Mouse (Mus musculus): ENCODE data around the gene Wasl. TPM values are rescaled to one million over a fixed set of nuclear protein-coding genes. Genes with fewer than 3 reads are reported as not detected.

Wasl gene
- polyA plus RNA-seq, 1 experiment from 2014 or later = 42.9 TPM

- Histone ChIP-seq H3K9me3 (replicated peaks; ENCODE audit: control insufficient read depth, low read length) (no peaks in the 10 kb centered on the region), H3K4me1 (ENCODE audit: control insufficient read depth, insufficient read depth, low read length) (peaks cover 33% of the 10 kb centered on the region), H3K27me3 (ENCODE audit: control insufficient read depth, insufficient read depth, low read length) (no peaks in the 10 kb centered on the region), H3K9ac (ENCODE audit: low read length) (no peak overlapping the region), H3K27ac (ENCODE audit: low read length) (no peak overlapping the region), H3K4me3 (ENCODE audit: low read length) (no peak overlapping the region), H3K36me3 (ENCODE audit: control insufficient read depth, insufficient read depth) (peaks cover 17% of the 10 kb centered on the region), H3K4me2 (ENCODE audit: low read depth, low read length) (no peak overlapping the region)
- no peak for ATAC-seq (replicated peaks; ENCODE audit: extremely low read depth, insufficient read depth, low FRiP score)
- 78% methylated on average over 5 of the region's 5 CpGs for WGBS
These were observed 61.8 kb downstream of the Wasl start for GRCm38 (mm10) chr6:24602993-24603392.

GRCm38 (mm10) chr6:24602351-24602750 is 62.5 kb downstream of the Wasl start:
- peak overlapping the region; percentile 72 for H3K4me2 ChIP-seq (ENCODE audit: low read depth, low read length)
- H3K9ac ChIP-seq (ENCODE audit: low read length) = 0 out of 2 replicates have a peak overlapping the region, but pooled peaks have one; percentile 34
- H3K9me3 ChIP-seq (replicated peaks; ENCODE audit: control insufficient read depth, low read length) = no peaks in the 10 kb centered on the region
- 50% methylated on average over 3 of the region's 3 CpGs for WGBS
- H3K4me3 ChIP-seq (ENCODE audit: low read length) = peak overlapping the region; percentile 60
- no peaks in the 10 kb centered on the region for H3K27me3 ChIP-seq (ENCODE audit: control insufficient read depth, insufficient read depth, low read length)
- H3K36me3 ChIP-seq (ENCODE audit: control insufficient read depth, insufficient read depth) = peaks cover 17% of the 10 kb centered on the region
- peak overlapping the region; percentile 30 for H3K27ac ChIP-seq (ENCODE audit: low read length)
- ATAC-seq (replicated peaks; ENCODE audit: extremely low read depth, insufficient read depth, low FRiP score) = no peak
- H3K4me1 ChIP-seq (ENCODE audit: control insufficient read depth, insufficient read depth, low read length) = peaks cover 27% of the 10 kb centered on the region

- Histone ChIP-seq H3K36me3 (ENCODE audit: control insufficient read depth, insufficient read depth) (peaks cover 17% of the 10 kb centered on the region), H3K27ac (ENCODE audit: low read length) (peak overlapping the region; percentile 30), H3K9me3 (replicated peaks; ENCODE audit: control insufficient read depth, low read length) (no peaks in the 10 kb centered on the region), H3K27me3 (ENCODE audit: control insufficient read depth, insufficient read depth, low read length) (no peaks in the 10 kb centered on the region), H3K9ac (ENCODE audit: low read length) (peak overlapping the region; percentile 87), H3K4me1 (ENCODE audit: control insufficient read depth, insufficient read depth, low read length) (peaks cover 20% of the 10 kb centered on the region), H3K4me3 (ENCODE audit: low read length) (peak overlapping the region; percentile 60), H3K4me2 (ENCODE audit: low read depth, low read length) (peak overlapping the region; percentile 72)
- ATAC-seq (replicated peaks; ENCODE audit: extremely low read depth, insufficient read depth, low FRiP score) = no peak
- WGBS = 10% methylated on average over 1 of the region's 1 CpGs
These were observed 63.1 kb downstream of the Wasl start for GRCm38 (mm10) chr6:24601668-24602067.

GRCm38 (mm10) chr6:24600726-24601125 is 64.1 kb downstream of the Wasl start:
- ATAC-seq (replicated peaks; ENCODE audit: extremely low read depth, insufficient read depth, low FRiP score) = no peak
- Histone ChIP-seq H3K4me3 (ENCODE audit: low read length) (peak overlapping the region; percentile 60), H3K27me3 (ENCODE audit: control insufficient read depth, insufficient read depth, low read length) (no peaks in the 10 kb centered on the region), H3K36me3 (ENCODE audit: control insufficient read depth, insufficient read depth) (peaks cover 17% of the 10 kb centered on the region), H3K27ac (ENCODE audit: low read length) (peak overlapping the region; percentile 90), H3K9me3 (replicated peaks; ENCODE audit: control insufficient read depth, low read length) (no peaks in the 10 kb centered on the region), H3K4me2 (ENCODE audit: low read depth, low read length) (peak overlapping the region; percentile 72), H3K9ac (ENCODE audit: low read length) (peak overlapping the region; percentile 87), H3K4me1 (ENCODE audit: control insufficient read depth, insufficient read depth, low read length) (peaks cover 20% of the 10 kb centered on the region)
- 47% methylated on average over 4 of the region's 4 CpGs for WGBS

GRCm38 (mm10) chr6:24600134-24600533 is 64.7 kb downstream of the Wasl start:
- peak overlapping the region; percentile 60 for H3K4me3 ChIP-seq (ENCODE audit: low read length)
- no peak for ATAC-seq (replicated peaks; ENCODE audit: extremely low read depth, insufficient read depth, low FRiP score)
- H3K4me1 ChIP-seq (ENCODE audit: control insufficient read depth, insufficient read depth, low read length) = peaks cover 20% of the 10 kb centered on the region
- peak overlapping the region; percentile 87 for H3K9ac ChIP-seq (ENCODE audit: low read length)
- peak overlapping the region; percentile 90 for H3K27ac ChIP-seq (ENCODE audit: low read length)
- no peaks in the 10 kb centered on the region for H3K27me3 ChIP-seq (ENCODE audit: control insufficient read depth, insufficient read depth, low read length)
- peak overlapping the region; percentile 72 for H3K4me2 ChIP-seq (ENCODE audit: low read depth, low read length)
- WGBS = 33% methylated on average over 6 of the region's 6 CpGs
- H3K36me3 ChIP-seq (ENCODE audit: control insufficient read depth, insufficient read depth) = peaks cover 17% of the 10 kb centered on the region
- no peaks in the 10 kb centered on the region for H3K9me3 ChIP-seq (replicated peaks; ENCODE audit: control insufficient read depth, low read length)

- H3K4me1 ChIP-seq (ENCODE audit: control insufficient read depth, insufficient read depth, low read length) = peaks cover 20% of the 10 kb centered on the region
- peak overlapping the region; percentile 90 for H3K27ac ChIP-seq (ENCODE audit: low read length)
- H3K9me3 ChIP-seq (replicated peaks; ENCODE audit: control insufficient read depth, low read length) = no peaks in the 10 kb centered on the region
- peak overlapping the region; percentile 87 for H3K9ac ChIP-seq (ENCODE audit: low read length)
- H3K4me2 ChIP-seq (ENCODE audit: low read depth, low read length) = peak overlapping the region; percentile 72
- H3K27me3 ChIP-seq (ENCODE audit: control insufficient read depth, insufficient read depth, low read length) = no peaks in the 10 kb centered on the region
- ATAC-seq (replicated peaks; ENCODE audit: extremely low read depth, insufficient read depth, low FRiP score) = no peak
- H3K4me3 ChIP-seq (ENCODE audit: low read length) = peak overlapping the region; percentile 60
- peaks cover 17% of the 10 kb centered on the region for H3K36me3 ChIP-seq (ENCODE audit: control insufficient read depth, insufficient read depth)
- 44% methylated on average over 5 of the region's 5 CpGs for WGBS
These were observed 65.2 kb downstream of the Wasl start for GRCm38 (mm10) chr6:24599639-24600038.

DNA sequence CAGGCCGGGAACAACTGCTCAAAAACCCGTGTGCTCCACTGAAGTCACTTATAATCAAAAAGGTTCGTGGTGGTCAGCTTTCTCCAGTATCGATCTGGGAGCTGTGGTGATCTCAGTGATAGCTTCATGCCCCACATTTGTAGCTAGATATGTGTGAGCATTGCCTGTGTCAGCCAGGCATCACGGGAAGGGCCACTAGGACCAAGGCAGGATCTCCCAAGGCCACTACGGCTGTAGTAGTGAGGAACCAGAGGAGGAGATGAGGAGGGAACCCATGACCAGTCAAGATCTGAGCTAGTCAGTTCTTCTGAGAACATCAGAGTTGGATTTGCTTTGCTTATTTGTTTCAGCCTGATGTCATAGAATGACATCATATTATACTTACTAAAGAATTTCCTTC is 65.6 kb downstream of the Wasl start:
- Histone ChIP-seq H3K27me3 (ENCODE audit: control insufficient read depth, insufficient read depth, low read length) (no peaks in the 10 kb centered on the region), H3K9ac (ENCODE audit: low read length) (peak overlapping the region; percentile 87), H3K4me2 (ENCODE audit: low read depth, low read length) (peak overlapping the region; percentile 72), H3K4me3 (ENCODE audit: low read length) (peak overlapping the region; percentile 60), H3K9me3 (replicated peaks; ENCODE audit: control insufficient read depth, low read length) (no peaks in the 10 kb centered on the region), H3K36me3 (ENCODE audit: control insufficient read depth, insufficient read depth) (peaks cover 13% of the 10 kb centered on the region), H3K4me1 (ENCODE audit: control insufficient read depth, insufficient read depth, low read length) (peaks cover 20% of the 10 kb centered on the region), H3K27ac (ENCODE audit: low read length) (peak overlapping the region; percentile 90)
- WGBS = 42% methylated on average over 6 of the region's 6 CpGs
- no peak for ATAC-seq (replicated peaks; ENCODE audit: extremely low read depth, insufficient read depth, low FRiP score)

- peak; percentile 90 for ATAC-seq (replicated peaks; ENCODE audit: extremely low read depth, insufficient read depth, low FRiP score)
- Histone ChIP-seq H3K9ac (ENCODE audit: low read length) (peak within 1 kb of the TSS; percentile 87), H3K4me3 (ENCODE audit: low read length) (peak within 1 kb of the TSS; percentile 66), H3K4me2 (ENCODE audit: low read depth, low read length) (peak within 1 kb of the TSS; percentile 72), H3K9me3 (replicated peaks; ENCODE audit: control insufficient read depth, low read length) (no peaks in the 10 kb centered on the region), H3K27ac (ENCODE audit: low read length) (peak within 1 kb of the TSS; percentile 99), H3K27me3 (ENCODE audit: control insufficient read depth, insufficient read depth, low read length) (no peaks in the 10 kb centered on the region), H3K4me1 (ENCODE audit: control insufficient read depth, insufficient read depth, low read length) (peaks cover 19% of the 10 kb centered on the region), H3K36me3 (ENCODE audit: control insufficient read depth, insufficient read depth) (no peaks in the 10 kb centered on the region; the same call in 1 of the 2 replicates)
- 27% methylated on average over 10 of the region's 10 CpGs for WGBS
These were observed 67.3 kb downstream of the Wasl start, which contains the start of gene Lmod2 for GRCm38 (mm10) chr6:24597500-24597899. Gene Lmod2 (plus strand): TSS chr6:24597762.

DNA sequence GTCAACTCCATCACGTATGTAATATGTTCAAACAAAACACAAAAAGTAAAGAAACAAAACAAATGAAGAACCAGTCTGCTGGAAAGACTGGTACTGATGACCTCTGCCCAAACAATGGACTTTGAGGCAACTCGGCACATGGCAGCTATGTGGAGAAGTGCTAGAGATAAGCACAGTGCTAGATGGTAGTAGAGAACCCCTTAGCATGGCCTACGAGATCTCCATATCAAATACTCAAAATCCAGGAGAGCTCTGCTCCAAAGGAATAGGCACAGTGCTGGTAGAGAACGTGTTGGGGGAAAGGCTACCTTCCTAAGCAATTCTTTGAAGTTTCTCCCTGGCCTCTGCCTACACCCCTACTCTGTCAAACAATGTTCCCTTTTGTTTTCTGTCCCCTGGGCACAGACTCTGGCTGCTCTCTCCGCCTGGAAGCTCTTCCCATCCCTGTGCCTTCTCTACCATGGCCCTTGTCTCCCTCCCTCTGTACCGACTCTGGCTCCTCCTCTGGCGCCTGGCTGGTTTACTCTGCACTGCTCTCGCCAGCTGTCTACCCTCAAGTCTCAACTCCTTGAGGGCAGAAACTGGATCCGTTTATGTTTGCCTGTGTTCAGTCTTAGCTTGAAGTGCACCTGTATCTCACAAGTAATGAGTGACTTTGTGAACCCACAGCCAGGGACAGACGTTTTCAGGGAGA is 73.1 kb downstream of the Wasl start:
- no peak overlapping the region for H3K4me3 ChIP-seq (ENCODE audit: low read length)
- 41% methylated on average over 10 of the region's 10 CpGs for WGBS
- H3K36me3 ChIP-seq (ENCODE audit: control insufficient read depth, insufficient read depth) = no peaks in the 10 kb centered on the region
- no peak for ATAC-seq (replicated peaks; ENCODE audit: extremely low read depth, insufficient read depth, low FRiP score)
- H3K27ac ChIP-seq (ENCODE audit: low read length) = peak overlapping the region; percentile 42
- no peaks in the 10 kb centered on the region for H3K9me3 ChIP-seq (replicated peaks; ENCODE audit: control insufficient read depth, low read length)
- no peaks in the 10 kb centered on the region for H3K27me3 ChIP-seq (ENCODE audit: control insufficient read depth, insufficient read depth, low read length)
- no peak overlapping the region for H3K9ac ChIP-seq (ENCODE audit: low read length)
- no peak overlapping the region for H3K4me2 ChIP-seq (ENCODE audit: low read depth, low read length)
- peaks cover 12% of the 10 kb centered on the region for H3K4me1 ChIP-seq (ENCODE audit: control insufficient read depth, insufficient read depth, low read length)
